Mouse (Mus musculus): ENCODE data around the gene Sbds. TPM values are rescaled to one million over a fixed set of nuclear protein-coding genes. Genes with fewer than 3 reads are reported as not detected.

The Sbds gene
- total RNA-seq, 2 experiments from 2014 or later, result 76.5 to 81.9 TPM

DNA sequence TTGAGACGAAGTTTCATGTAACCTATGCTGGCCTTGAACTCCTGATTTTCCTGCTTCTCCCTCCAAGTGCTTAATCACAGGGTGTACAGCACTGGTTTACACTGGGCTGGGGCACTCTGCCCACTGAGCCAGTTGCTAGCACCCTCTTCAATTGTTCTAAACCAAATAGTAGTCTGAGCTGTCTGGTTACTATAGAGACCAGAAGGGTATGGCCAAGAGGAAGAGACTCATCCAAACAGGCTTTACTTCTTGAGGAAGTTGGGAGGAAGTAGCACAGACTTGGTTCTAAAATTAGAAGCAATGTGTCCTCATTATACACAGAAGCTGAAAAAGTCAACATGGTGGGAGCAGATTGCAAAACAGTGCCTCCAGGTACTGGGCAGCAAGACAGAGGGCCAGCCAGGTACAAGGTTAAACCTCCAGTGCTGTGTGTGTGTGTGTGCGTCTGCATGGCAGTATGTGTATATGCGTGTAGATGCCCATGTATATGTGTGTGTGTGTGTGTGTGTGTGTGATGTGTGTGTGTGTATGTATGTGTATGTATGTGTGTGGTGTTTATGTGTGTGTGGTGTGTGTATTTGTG is 49.8 kb downstream of the Sbds start:
- H3K27ac ChIP-seq, result no peak overlapping the region
- TF ChIP-seq CTCF (conservative IDR thresholded peaks at IDR 0.05), result no peak
- DNase-seq (ENCODE audit: low spot score in 2 of 2), result no peak
- no peak overlapping the region for H3K4me3 ChIP-seq

DNA sequence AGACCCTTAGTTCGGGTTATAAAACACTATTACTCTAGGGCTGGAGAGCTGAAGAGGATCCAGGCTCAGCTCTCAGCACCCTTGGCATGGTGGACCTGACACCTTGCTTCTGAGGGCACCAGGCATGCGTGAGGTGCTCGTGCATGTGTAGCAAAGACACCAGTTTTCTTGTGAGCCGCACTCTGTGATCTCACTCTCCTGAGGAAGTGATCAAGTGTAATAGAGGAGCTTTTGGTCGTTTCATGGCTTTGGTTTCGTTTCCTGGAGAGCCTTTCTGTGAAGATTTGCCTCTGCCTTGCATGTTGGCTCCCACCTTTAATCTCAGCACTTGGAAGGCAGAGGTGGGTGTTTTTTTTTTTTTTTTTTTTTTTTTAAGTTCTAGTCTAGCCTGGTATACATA is 50.8 kb downstream of the Sbds start:
- no peak overlapping the region for H3K4me3 ChIP-seq
- no peak overlapping the region for H3K27ac ChIP-seq
- no peak for TF ChIP-seq CTCF (conservative IDR thresholded peaks at IDR 0.05)
- no peak for DNase-seq (ENCODE audit: low spot score in 2 of 2)

DNA sequence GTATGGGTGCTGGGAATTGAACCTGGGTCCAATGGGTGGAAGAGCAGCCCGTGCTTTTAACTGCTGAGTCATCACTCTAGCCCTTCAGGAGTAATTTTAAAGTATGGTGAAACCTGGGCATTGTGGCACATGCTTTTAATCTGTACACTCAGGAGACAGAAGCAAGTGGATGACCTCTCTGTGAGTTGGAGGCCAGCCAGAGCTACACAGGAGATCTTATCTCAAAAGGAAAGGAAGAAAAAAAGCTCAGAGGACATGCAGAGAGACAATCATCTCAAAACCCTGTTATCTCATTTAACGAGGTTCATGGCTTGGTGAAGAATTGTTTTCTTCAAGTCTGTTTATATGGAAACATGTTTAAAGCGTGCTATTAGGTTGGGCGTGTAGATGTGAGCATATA is 51.4 kb downstream of the Sbds start:
- TF ChIP-seq CTCF (conservative IDR thresholded peaks at IDR 0.05), result no peak
- H3K4me3 ChIP-seq, result no peak overlapping the region
- H3K27ac ChIP-seq, result no peak overlapping the region
- DNase-seq (ENCODE audit: low spot score in 2 of 2), result no peak

- Histone ChIP-seq H3K27ac (peak overlapping the region; percentile 18; the same call in 1 of the 2 replicates), H3K4me3 (no peak overlapping the region)
- no peak for DNase-seq (ENCODE audit: low spot score in 2 of 2)
- TF ChIP-seq CTCF (conservative IDR thresholded peaks at IDR 0.05), result no peak
These were observed 54.9 kb downstream of the Sbds start for GRCm38 (mm10) chr5:130200233-130201029.

DNA sequence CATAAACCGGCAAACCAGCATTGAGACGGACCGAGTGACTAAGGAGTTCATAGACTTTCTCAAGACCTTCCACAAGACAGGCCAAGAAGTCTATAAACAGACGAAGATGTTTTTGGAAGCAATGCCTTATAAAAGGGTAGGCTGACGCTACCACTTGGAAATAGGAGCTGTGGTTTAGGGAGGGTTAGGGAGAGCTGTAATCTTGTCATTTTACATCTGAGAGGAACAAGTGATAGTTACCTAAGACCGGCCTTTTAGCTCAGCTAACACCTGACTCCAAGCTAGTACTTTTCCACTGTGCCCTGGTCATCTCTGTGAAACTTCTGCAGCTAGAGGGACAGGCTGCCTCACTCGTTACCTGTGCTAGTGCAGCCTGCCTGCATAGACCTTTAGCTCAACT is 57.3 kb downstream of the Sbds start:
- H3K4me3 ChIP-seq, result no peak overlapping the region
- TF ChIP-seq CTCF (conservative IDR thresholded peaks at IDR 0.05), result no peak
- no peak overlapping the region for H3K27ac ChIP-seq
- no peak for DNase-seq (ENCODE audit: low spot score in 2 of 2)

GRCm38 (mm10) chr5:130197454-130197853 is 57.9 kb downstream of the Sbds start:
- no peak overlapping the region for H3K4me3 ChIP-seq
- DNase-seq (ENCODE audit: low spot score in 2 of 2), result no peak
- H3K27ac ChIP-seq, result no peak overlapping the region
- TF ChIP-seq CTCF (conservative IDR thresholded peaks at IDR 0.05), result no peak

- H3K27ac ChIP-seq, result no peak overlapping the region
- no peak for DNase-seq (ENCODE audit: low spot score in 2 of 2)
- H3K4me3 ChIP-seq, result no peak overlapping the region
- no peak for TF ChIP-seq CTCF (conservative IDR thresholded peaks at IDR 0.05)
These were observed 59.0 kb downstream of the Sbds start for GRCm38 (mm10) chr5:130196307-130196706.

Other genes with a start within 250 kb of the Sbds start
- 10 to 100 TPM; 18.2 to 27.3 TPM for gene Asl, start 226.3 kb downstream of the Sbds start, total RNA-seq (2021)
- gene Crcp, start 226.2 kb downstream of the Sbds start, total RNA-seq (2021), result 10 to 100 TPM; 35.6 to 35.7 TPM
- 10 to 100 TPM; 48.7 to 49.1 TPM for gene Tpst1, start 182.2 kb downstream of the Sbds start, total RNA-seq (2021)
- 10 to 100 TPM; 10.3 to 12.8 TPM for gene Kctd7, start 110.7 kb downstream of the Sbds start, total RNA-seq (2021)
- 10 to 100 TPM; 48.8 to 51.1 TPM for gene Rabgef1, start 83.7 kb downstream of the Sbds start, total RNA-seq (2021)
- 10 to 100 TPM; 39.7 to 41.4 TPM for gene Tmem248, start 38.4 kb downstream of the Sbds start, total RNA-seq (2021)
- 10 to 100 TPM; 16.2 to 17.7 TPM for gene Tyw1, start 89 bp upstream of the Sbds start, total RNA-seq (2021)
- gene Caln1, start 113.9 kb upstream of the Sbds start, total RNA-seq (2021), result 100 to 1,000 TPM; 129 to 132 TPM
- gene A330070K13Rik, start 129.1 kb upstream of the Sbds start, total RNA-seq (2021), result 1 to 10 TPM; 1.9 to 2.9 TPM